12 mouse cellular contexts compared by ENCODE assay signal in the genomic region with DNA sequence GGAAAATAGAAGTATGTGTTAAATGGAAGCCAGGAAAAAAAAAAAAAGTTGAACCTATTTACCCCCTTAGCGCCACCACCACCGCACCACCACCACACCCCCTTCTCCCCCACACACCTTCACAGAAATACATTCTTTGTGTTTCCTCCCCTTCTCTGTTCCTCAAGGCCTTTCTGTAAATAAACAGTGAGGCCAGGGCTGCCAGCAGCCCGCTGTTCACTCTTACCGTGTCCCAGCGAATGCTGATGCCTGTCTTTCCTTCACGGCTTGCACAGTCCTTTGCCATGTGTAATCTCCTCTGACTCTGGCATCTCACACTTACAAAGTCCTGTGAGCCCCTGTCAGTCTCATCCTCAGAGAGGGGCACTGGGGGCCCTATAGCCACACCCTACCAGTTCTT. TPM values are rescaled to one million over a fixed set of nuclear protein-coding genes. Genes with fewer than 3 reads are reported as not detected.
DNase-seq lines count a peak whose midpoint lies in the region; ATAC-seq lines count a peak whose summit lies in the region.
"Had no signal": no experiment of that assay in that cellular context is flagged by ENCODE, and none has a peak within 500 bp of the region (broad histone marks: within the 10 kb centered on the region; RNA-seq: fewer than 3 reads in every experiment).

No protein-coding gene starts in this region.

- H3K36me3 ChIP-seq in hindbrain, embryonic 15.5 days, result 0 out of 2 replicates have a peak, but pooled peaks cover 2% of the 10 kb centered on the region
- H3K36me3 ChIP-seq in hindbrain, embryonic 10.5 days, result no peaks in the 10 kb centered on the region
- no peaks in the 10 kb centered on the region for H3K36me3 ChIP-seq in neural tube, embryonic 13.5 days
- no peaks in the 10 kb centered on the region for H3K36me3 ChIP-seq in intestine, embryonic 15.5 days
- H3K36me3 ChIP-seq: kidney, embryonic 15.5 days; liver, embryonic 15.5 days had no signal

- 0 out of 2 replicates have a peak overlapping the region, but pooled peaks have one; percentile 6 for H3K4me2 ChIP-seq in hindbrain, embryonic 15.5 days
- no peak overlapping the region for H3K4me2 ChIP-seq in neural tube, embryonic 13.5 days
- no peak overlapping the region for H3K4me2 ChIP-seq in intestine, embryonic 15.5 days (replicated peaks)
- H3K4me2 ChIP-seq: kidney, embryonic 15.5 days; liver, embryonic 15.5 days had no signal

- ATAC-seq in hindbrain, embryonic 15.5 days (ENCODE audit: low FRiP score, low read depth), result no peak
- no peak for ATAC-seq in neural tube, embryonic 13.5 days (ENCODE audit: low read depth)
- ATAC-seq in intestine, embryonic 15.5 days, result peak; percentile 52

- peaks cover 7% of the 10 kb centered on the region for H3K4me1 ChIP-seq in hindbrain, embryonic 15.5 days (replicated peaks)
- peaks cover 5% of the 10 kb centered on the region; the same call in 1 of the 2 replicates for H3K4me1 ChIP-seq in hindbrain, embryonic 10.5 days (replicated peaks)
- H3K4me1 ChIP-seq in neural tube, embryonic 13.5 days (replicated peaks), result 0 out of 2 replicates have a peak, but pooled peaks cover 8% of the 10 kb centered on the region
- peaks cover 6% of the 10 kb centered on the region; the same call in 1 of the 2 replicates for H3K4me1 ChIP-seq in intestine, embryonic 15.5 days (replicated peaks)

- 72% methylated on average over 6 of the region's 6 CpGs for WGBS in hindbrain, embryonic 15.5 days
- 78% methylated on average over 6 of the region's 6 CpGs for WGBS in hindbrain, embryonic 10.5 days
- 81% methylated on average over 6 of the region's 6 CpGs for WGBS in neural tube, embryonic 13.5 days
- 39% methylated on average over 6 of the region's 6 CpGs for WGBS in intestine, embryonic 15.5 days

- H3K27ac ChIP-seq in hindbrain, embryonic 15.5 days (replicated peaks), result peak overlapping the region; percentile 65
- H3K27ac ChIP-seq in hindbrain, embryonic 10.5 days, result no peak overlapping the region
- peak overlapping the region; percentile 46 for H3K27ac ChIP-seq in neural tube, embryonic 13.5 days (replicated peaks)
- no peak overlapping the region; the same call in 1 of the 2 replicates for H3K27ac ChIP-seq in intestine, embryonic 15.5 days
- H3K27ac ChIP-seq: kidney, embryonic 15.5 days; liver, embryonic 15.5 days had no signal

- H3K9me3 ChIP-seq in hindbrain, embryonic 15.5 days, result peaks cover 3% of the 10 kb centered on the region; the same call in 1 of the 2 replicates
- 0 out of 2 replicates have a peak, but pooled peaks cover 3% of the 10 kb centered on the region for H3K9me3 ChIP-seq in hindbrain, embryonic 10.5 days
- H3K9me3 ChIP-seq in neural tube, embryonic 13.5 days, result 0 out of 2 replicates have a peak, but pooled peaks cover 6% of the 10 kb centered on the region
- no peaks in the 10 kb centered on the region for H3K9me3 ChIP-seq in intestine, embryonic 15.5 days
- H3K9me3 ChIP-seq: kidney, embryonic 15.5 days; liver, embryonic 15.5 days had no signal

- H3K4me3 ChIP-seq in hindbrain, embryonic 15.5 days, result no peak overlapping the region
- no peak overlapping the region for H3K4me3 ChIP-seq in hindbrain, embryonic 10.5 days
- no peak overlapping the region for H3K4me3 ChIP-seq in neural tube, embryonic 13.5 days
- no peak overlapping the region for H3K4me3 ChIP-seq in intestine, embryonic 15.5 days (replicated peaks)
- H3K4me3 ChIP-seq: kidney, embryonic 15.5 days; liver, embryonic 15.5 days had no signal

- no peaks in the 10 kb centered on the region for H3K27me3 ChIP-seq in hindbrain, embryonic 15.5 days
- no peaks in the 10 kb centered on the region for H3K27me3 ChIP-seq in hindbrain, embryonic 10.5 days (ENCODE audit: insufficient read depth, poor library complexity, severe bottlenecking)
- no peaks in the 10 kb centered on the region for H3K27me3 ChIP-seq in neural tube, embryonic 13.5 days
- H3K27me3 ChIP-seq in intestine, embryonic 15.5 days (replicated peaks), result no peaks in the 10 kb centered on the region
- H3K27me3 ChIP-seq: kidney, embryonic 15.5 days; liver, embryonic 15.5 days had no signal

- no peak for DNase-seq in hindbrain, embryonic 10.5 days (ENCODE audit: low spot score)
- DNase-seq in neural tube, embryonic 10.5 days (ENCODE audit: extremely low spot score, low spot score), result no peak
- DNase-seq in testis, postnatal 10 days (ENCODE audit: low spot score), result peak; percentile 54
- no peak for DNase-seq in layer of hippocampus, postnatal 14 days (ENCODE audit: low spot score in 2 of 2)
- no peak for DNase-seq in thymus, postnatal 10 days (ENCODE audit: low spot score in 2 of 2)
- DNase-seq: adrenal gland, postnatal 25 days; cerebellum, adult 11 months had no signal

- H3K9ac ChIP-seq in hindbrain, embryonic 15.5 days, result no peak overlapping the region
- no peak overlapping the region for H3K9ac ChIP-seq in neural tube, embryonic 13.5 days
- H3K9ac ChIP-seq in intestine, embryonic 15.5 days, result no peak overlapping the region
- H3K9ac ChIP-seq: kidney, embryonic 15.5 days; liver, embryonic 15.5 days had no signal

RNA-seq across cellular contexts. Expression of a gene that starts 30.3 kb away (rescaled TPM):
- 23.2 and 25.6 TPM in 2 replicates for polyA plus RNA-seq in hindbrain, embryonic 15.5 days (2015; fragmentation: Nextera tagmentation; extraction: Ambion mirVana)
- polyA plus RNA-seq in hindbrain, embryonic 10.5 days (2016; fragmentation: Nextera tagmentation; extraction: Ambion mirVana), result 2.6 and 4.5 TPM in 2 replicates
- polyA plus RNA-seq in neural tube, embryonic 13.5 days (2015; fragmentation: Nextera tagmentation; extraction: Ambion mirVana), result 9.6 and 10.2 TPM in 2 replicates
- polyA plus RNA-seq in intestine, embryonic 15.5 days (2015; fragmentation: Nextera tagmentation; extraction: Ambion mirVana), result 11.3 and 11.4 TPM in 2 replicates
- total RNA-seq in layer of hippocampus, postnatal 14 days (2021), result 10 to 100 TPM; 41.6 to 44.3 TPM

Comparison
In these comparisons a context has a peak if more than half of its experiments do, and no peak if none do; other contexts are left out.
1. H3K27ac ChIP-seq: peak in hindbrain, embryonic 15.5 days (single experiment) and neural tube, embryonic 13.5 days (single experiment); none in hindbrain, embryonic 10.5 days (single experiment) and intestine, embryonic 15.5 days (single experiment).